ENCODE assay signal across 7 mouse cellular contexts in the genomic region with DNA sequence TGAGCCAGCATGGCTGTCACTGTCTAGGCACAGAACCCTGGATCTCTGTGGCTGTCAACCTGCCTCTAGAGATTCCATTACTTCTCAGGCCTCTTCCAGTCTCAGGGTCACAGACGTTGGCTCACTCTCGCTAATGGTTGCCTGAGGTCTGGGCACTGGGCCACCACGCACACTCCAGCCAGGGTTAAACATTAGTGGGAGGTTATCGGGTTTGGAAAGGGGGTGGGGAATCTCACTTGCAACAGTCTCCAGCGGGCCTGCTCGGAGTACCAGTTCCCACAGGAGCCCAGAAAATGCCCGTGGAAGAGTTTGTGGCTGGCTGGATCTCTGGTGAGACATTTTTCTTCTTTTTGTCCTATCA. TPM values are rescaled to one million over a fixed set of nuclear protein-coding genes. Genes with fewer than 3 reads are reported as not detected.
A peak's percentile ranks its signal among the peaks of the same experiment; 100 is the strongest.
DNase-seq lines count a peak whose midpoint lies in the region; ATAC-seq and TF ChIP-seq lines count a peak whose summit lies in the region.

No protein-coding gene starts in this region.

- no peaks in the 10 kb centered on the region for H3K9me3 ChIP-seq in CH12.LX (replicated peaks; ENCODE audit: low read length)
- H3K9me3 ChIP-seq in MEL (replicated peaks; ENCODE audit: insufficient read depth, low read length): no peaks in the 10 kb centered on the region
- no peaks in the 10 kb centered on the region for H3K9me3 ChIP-seq in limb, embryonic 15.5 days

- peak overlapping the region; percentile 44 to 57 (median 46) for H3K4me3 ChIP-seq in CH12.LX (replicated peaks in 1 of 3; ENCODE audit: low read depth in 2 of 3, low read length in 2 of 3, poor library complexity in 1 of 3)
- H3K4me3 ChIP-seq in MEL (ENCODE audit: control insufficient read depth in 1 of 2, insufficient read depth in 1 of 2, low read depth in 2 of 2, low read length in 2 of 2): peak overlapping the region; percentile 57 to 59
- peak overlapping the region; percentile 13; the same call in 1 of the 2 replicates for H3K4me3 ChIP-seq in limb, embryonic 15.5 days

- H3K4me1 ChIP-seq in CH12.LX (ENCODE audit: control insufficient read depth in 1 of 2, insufficient read depth in 2 of 2): peaks cover 15 to 50% of the 10 kb centered on the region in 2 experiments
- peaks cover 6 to 33% of the 10 kb centered on the region in 2 experiments for H3K4me1 ChIP-seq in MEL (ENCODE audit: control insufficient read depth in 1 of 2, insufficient read depth in 2 of 2, low read length in 2 of 2)
- peaks cover 34% of the 10 kb centered on the region for H3K4me1 ChIP-seq in limb, embryonic 15.5 days

- in situ Hi-C loops in CH12.LX (cut with MboI; ENCODE audit: low pct_ligation_motif_present, low pct_unique_long_range_greater_than_20kb, low sequenced_read_pairs): loop anchor here (5.0 kb wide), 1 partner anchor 91 kb away; no protein-coding TSS in a partner anchor

- H3K4me2 ChIP-seq in CH12.LX (ENCODE audit: insufficient read depth, low read depth, poor library complexity, severe bottlenecking): peak overlapping the region; percentile 88
- H3K4me2 ChIP-seq in limb, embryonic 15.5 days: 0 out of 2 replicates have a peak overlapping the region, but pooled peaks have one; percentile 22

- TF ChIP-seq RAD21 in CH12.LX (IDR thresholded peaks at IDR 0.05; ENCODE audit: low read depth, low read length): no peak
- no peak for TF ChIP-seq RAD21 in MEL (IDR thresholded peaks at IDR 0.05; ENCODE audit: low read depth, low read length)

- H3K27ac ChIP-seq in CH12.LX (ENCODE audit: insufficient read depth, low read depth) (peak overlapping the region; percentile 12; the same call in 1 of the 2 replicates), MEL (ENCODE audit: control insufficient read depth, low read depth, low read length) (peak overlapping the region; percentile 93)
- H3K27ac ChIP-seq in limb, embryonic 15.5 days: peak overlapping the region; percentile 35; the same call in 1 of the 2 replicates

- TF ChIP-seq EP300 in CH12.LX (IDR thresholded peaks at IDR 0.05; ENCODE audit: low read length) (no peak), MEL (IDR thresholded peaks at IDR 0.05; ENCODE audit: low read depth in 1 of 2, low read length in 2 of 2) (no peak)

- no peak for ATAC-seq in limb, embryonic 15.5 days (ENCODE audit: insufficient number of reproducible peaks, low FRiP score, low TSS enrichment, low read depth)

- no peaks in the 10 kb centered on the region for H3K27me3 ChIP-seq in CH12.LX (replicated peaks)
- H3K27me3 ChIP-seq in MEL (ENCODE audit: control insufficient read depth in 1 of 2, insufficient read depth in 2 of 2, low read length in 2 of 2): no peaks in the 10 kb centered on the region
- H3K27me3 ChIP-seq in limb, embryonic 15.5 days: no peaks in the 10 kb centered on the region

- H3K9ac ChIP-seq in CH12.LX (ENCODE audit: insufficient read depth, low read depth) (peak overlapping the region; percentile 50), MEL (ENCODE audit: control insufficient read depth, low read depth, low read length, poor library complexity, severe bottlenecking) (peak overlapping the region; percentile 75)
- no peak overlapping the region for H3K9ac ChIP-seq in limb, embryonic 15.5 days

- intact Hi-C loops in heart, postnatal 14 days (cut with DNase I): loop anchor here (1.0 to 2.0 kb wide), 2 partner anchors 28 to 85 kb away; no protein-coding TSS in a partner anchor

- no peak for DNase-seq in CH12.LX (ENCODE audit: extremely low read depth)
- DNase-seq in MEL (ENCODE audit: low read depth, low spot score): no peak
- peak; percentile 29 to 46 for DNase-seq in heart, postnatal 14 days
- peak; percentile 40 for DNase-seq in ovary, postnatal 14 days (ENCODE audit: low spot score)
- DNase-seq in B cell, adult 2 months: no peak
- no peak for DNase-seq in right cerebral cortex, postnatal 36 days (ENCODE audit: low spot score in 2 of 2)

- TF ChIP-seq POLR2A in CH12.LX (IDR thresholded peaks at IDR 0.05; ENCODE audit: low read depth, low read length) (no peak), MEL (IDR thresholded peaks at IDR 0.05; ENCODE audit: control insufficient read depth in 1 of 2, insufficient read depth in 1 of 2, low read depth in 1 of 2, low read length in 2 of 2, poor library complexity in 1 of 2) (no peak)

- TF ChIP-seq CTCF in CH12.LX (conservative IDR thresholded peaks at IDR 0.05 in 1 of 2, IDR thresholded peaks at IDR 0.05 in 1 of 2; ENCODE audit: low read depth in 2 of 2, low read length in 2 of 2): no peak
- no peak for TF ChIP-seq CTCF in MEL (IDR thresholded peaks at IDR 0.05 in 2 of 3, conservative IDR thresholded peaks at IDR 0.05 in 1 of 3; ENCODE audit: control insufficient read depth in 1 of 3, insufficient read depth in 1 of 3, low read depth in 2 of 3, low read length in 3 of 3, poor library complexity in 1 of 3, severe bottlenecking in 1 of 3)

- dilution Hi-C loops in CH12.LX (cut with MboI; ENCODE audit: extremely low pct_ligation_motif_present, extremely low pct_unique_long_range_greater_than_20kb, low sequenced_read_pairs): no loop called here

- H3K79me2 ChIP-seq in CH12.LX (replicated peaks; ENCODE audit: control insufficient read depth, extremely low read depth, insufficient read depth, poor library complexity, severe bottlenecking) (peaks cover 4% of the 10 kb centered on the region; the same call in 1 of the 2 replicates), MEL (ENCODE audit: control insufficient read depth, insufficient read depth, low read length, poor library complexity) (peaks cover 20% of the 10 kb centered on the region)

- 67% methylated on average over 7 of the region's 7 CpGs for WGBS in limb, embryonic 15.5 days

- H3K36me3 ChIP-seq in CH12.LX (replicated peaks in 1 of 2; ENCODE audit: control insufficient read depth in 1 of 2, insufficient read depth in 1 of 2, low read length in 1 of 2): peaks cover 19 to 39% of the 10 kb centered on the region in 2 experiments
- H3K36me3 ChIP-seq in MEL (ENCODE audit: control insufficient read depth in 1 of 2, insufficient read depth in 2 of 2, low read length in 2 of 2): peaks cover 0 to 18% of the 10 kb centered on the region in 2 experiments; a peak in 2 of 4 replicates
- no peaks in the 10 kb centered on the region for H3K36me3 ChIP-seq in limb, embryonic 15.5 days

TF ChIP-seq in CH12.LX, 34 proteins besides CTCF, POLR2A, EP300 and RAD21 (continues in another document):
- TF ChIP-seq HCFC1 (IDR thresholded peaks at IDR 0.05; ENCODE audit: low read depth, low read length) (no peak), ELF1 (IDR thresholded peaks at IDR 0.05; ENCODE audit: low read depth, low read length) (no peak), MEF2A (IDR thresholded peaks at IDR 0.05; ENCODE audit: borderline replicate concordance, low read depth, low read length) (no peak)

TF ChIP-seq in MEL, 35 proteins besides CTCF, POLR2A, EP300 and RAD21 (continues in another document):
- TF ChIP-seq MYB (IDR thresholded peaks at IDR 0.05; ENCODE audit: low read depth, low read length) (0 out of 2 replicates have a peak, but pooled peaks have one; percentile 26), MXI1 (IDR thresholded peaks at IDR 0.05; ENCODE audit: low read depth, low read length) (peak; percentile 13; the same call in 1 of the 2 replicates)

RNA-seq across cellular contexts. Expression of gene Slc25a45, which starts 0.7 kb away (rescaled TPM):
- total RNA-seq in CH12.LX (2012; rRNA removed) (20.6 and 23.1 TPM in 2 replicates), CH12.LX (2014; rRNA removed) (27.6 and 33.0 TPM in 2 replicates), MEL (2012; rRNA removed) (20.7 and 23.5 TPM in 2 replicates)
- polyA plus RNA-seq in CH12.LX (2012; ENCODE audit: insufficient read length, low read depth) (20.8 and 22.7 TPM in 2 replicates), MEL (2012; ENCODE audit: insufficient read depth in 1 of 2, insufficient read length in 2 of 2, low read depth in 1 of 2, low replicate concordance in 2 of 2, missing spikeins in 1 of 2) (10 to 100 TPM in 1 of 2 experiments, not detected in 1; 30.7 TPM)
- total RNA-seq in heart, postnatal 14 days (2021): 1 to 10 TPM; 3.3 to 4.5 TPM
- polyA plus RNA-seq in limb, embryonic 15.5 days (2015; fragmentation: Nextera tagmentation; extraction: Ambion mirVana): 3.4 and 5.2 TPM in 2 replicates

RNA-seq across cellular contexts. Expression of gene Frmd8, which starts 3.3 kb away (rescaled TPM):
- 29.0 and 30.7 TPM in 2 replicates for total RNA-seq in CH12.LX (2012; rRNA removed)
- total RNA-seq in CH12.LX (2014; rRNA removed): 13.5 and 15.5 TPM in 2 replicates
- 25.2 and 25.4 TPM in 2 replicates for polyA plus RNA-seq in CH12.LX (2012; ENCODE audit: insufficient read length, low read depth)
- total RNA-seq in MEL (2012; rRNA removed): 20.8 and 22.8 TPM in 2 replicates
- polyA plus RNA-seq in MEL (2012; ENCODE audit: insufficient read depth in 1 of 2, insufficient read length in 2 of 2, low read depth in 1 of 2, low replicate concordance in 2 of 2, missing spikeins in 1 of 2): 10 to 100 TPM in 1 of 2 experiments, not detected in 1; 34.4 TPM
- 10 to 100 TPM; 15.6 to 15.8 TPM for total RNA-seq in heart, postnatal 14 days (2021)
- 28.4 and 31.3 TPM in 2 replicates for polyA plus RNA-seq in limb, embryonic 15.5 days (2015; fragmentation: Nextera tagmentation; extraction: Ambion mirVana)

RNA-seq across cellular contexts. Expression of gene Tigd3, which starts 15.6 kb away (rescaled TPM):
- total RNA-seq in CH12.LX (2012; rRNA removed): 1.6 and 2.1 TPM in 2 replicates
- total RNA-seq in CH12.LX (2014; rRNA removed): 0.62 and 0.67 TPM in 2 replicates
- 1.2 and 1.4 TPM in 2 replicates for polyA plus RNA-seq in CH12.LX (2012; ENCODE audit: insufficient read length, low read depth)
- 1.9 and 2.1 TPM in 2 replicates for total RNA-seq in MEL (2012; rRNA removed)
- 1 to 10 TPM in 1 of 2 experiments, not detected in 1; 2.2 TPM for polyA plus RNA-seq in MEL (2012; ENCODE audit: insufficient read depth in 1 of 2, insufficient read length in 2 of 2, low read depth in 1 of 2, low replicate concordance in 2 of 2, missing spikeins in 1 of 2)
- under 1 TPM; 0.79 to 0.93 TPM for total RNA-seq in heart, postnatal 14 days (2021)
- 3.1 TPM in 2 replicates for polyA plus RNA-seq in limb, embryonic 15.5 days (2015; fragmentation: Nextera tagmentation; extraction: Ambion mirVana)

RNA-seq across cellular contexts. Expression of gene Dpf2, which starts 34.5 kb away (rescaled TPM):
- 34.4 and 36.7 TPM in 2 replicates for total RNA-seq in CH12.LX (2012; rRNA removed)
- 21.9 and 25.0 TPM in 2 replicates for total RNA-seq in CH12.LX (2014; rRNA removed)
- polyA plus RNA-seq in CH12.LX (2012; ENCODE audit: insufficient read length, low read depth): 106 and 115 TPM in 2 replicates
- 45.7 and 58.6 TPM in 2 replicates for total RNA-seq in MEL (2012; rRNA removed)
- polyA plus RNA-seq in MEL (2012; ENCODE audit: insufficient read depth in 1 of 2, insufficient read length in 2 of 2, low read depth in 1 of 2, low replicate concordance in 2 of 2, missing spikeins in 1 of 2): 100 to 1,000 TPM; 133 to 166 TPM
- 100 to 1,000 TPM; 101 TPM for total RNA-seq in heart, postnatal 14 days (2021)
- 117 and 125 TPM in 2 replicates for polyA plus RNA-seq in limb, embryonic 15.5 days (2015; fragmentation: Nextera tagmentation; extraction: Ambion mirVana)

RNA-seq across cellular contexts. Expression of gene Cdc42ep2, which starts 46.3 kb away (rescaled TPM):
- 0.25 TPM in 2 replicates for total RNA-seq in CH12.LX (2012; rRNA removed)
- total RNA-seq in CH12.LX (2014; rRNA removed): 0.08 and 0.13 TPM in 2 replicates
- polyA plus RNA-seq in CH12.LX (2012; ENCODE audit: insufficient read length, low read depth): 0.16 and 0.20 TPM in 2 replicates
- 0.75 and 1.1 TPM in 2 replicates for total RNA-seq in MEL (2012; rRNA removed)
- 1 to 10 TPM in 1 of 2 experiments, not detected in 1; 1.7 TPM for polyA plus RNA-seq in MEL (2012; ENCODE audit: insufficient read depth in 1 of 2, insufficient read length in 2 of 2, low read depth in 1 of 2, low replicate concordance in 2 of 2, missing spikeins in 1 of 2)
- 10 to 100 TPM in 1 of 2 experiments, 1 to 10 TPM in 1; 9.9 to 12.0 TPM for total RNA-seq in heart, postnatal 14 days (2021)
- polyA plus RNA-seq in limb, embryonic 15.5 days (2015; fragmentation: Nextera tagmentation; extraction: Ambion mirVana): 9.2 and 12.6 TPM in 2 replicates

Comparison
In these comparisons a context has a peak if more than half of its experiments do, and no peak if none do; other contexts are left out.
1. DNase-seq: peak in heart, postnatal 14 days (2 of 2) and ovary, postnatal 14 days (single experiment); none in CH12.LX (single experiment), MEL (single experiment), B cell, adult 2 months (0 of 2) and right cerebral cortex, postnatal 36 days (0 of 2).
2. H3K27ac ChIP-seq: peak in every context shown above with its lines; median percentile 93 in MEL; 35 in limb, embryonic 15.5 days; 12 in CH12.LX.
3. Of the 35 proteins assayed by ChIP-seq in both MEL and CH12.LX: peak only in MEL: MXI1; only in CH12.LX: none; in both: none; in neither: 34.
4. Peak in every context shown above with its lines, with median percentiles within 50 percentile points of each other: H3K4me3 ChIP-seq.